Mouse (Mus musculus) liver, postnatal 0 days (tissue): ENCODE results near the gene Mospd2.

ENCODE experiments used
- CTCF ChIP-seq: sonication (generic); IDR thresholded peaks from 2 replicates; pipeline ENCODE4 v1.5.1; 2016; ENCODE audit warnings: antibody characterized with exemption, low read depth
- EP300 ChIP-seq: IDR thresholded peaks from 2 replicates; pipeline ENCODE4 v1.6.1; 2016; ENCODE audit warnings: antibody characterized with exemption, low read depth, mild to moderate bottlenecking

DNA sequence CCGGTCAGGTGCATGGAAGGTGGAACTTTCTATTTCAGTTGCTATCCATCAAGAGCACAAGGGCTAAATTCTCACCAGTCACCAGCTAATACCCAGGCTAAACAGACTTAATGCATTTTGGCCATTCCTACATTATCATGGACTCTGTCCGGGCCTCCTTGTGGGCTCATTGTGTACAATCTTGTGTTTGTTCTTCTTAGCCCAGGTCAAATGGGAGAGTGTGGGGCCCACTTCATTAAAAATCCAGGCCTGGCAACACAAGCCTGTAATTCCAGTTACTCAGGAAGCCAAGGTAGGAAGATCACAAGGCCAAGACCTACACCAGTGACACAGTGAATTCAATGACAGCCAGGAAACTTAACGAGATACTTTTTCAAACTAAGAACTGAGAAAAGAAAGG lies 9.0 kb downstream of the Mospd2 start:
- TF ChIP-seq EP300 (no peak), CTCF (no peak)
